Mouse (Mus musculus): Measurements from ENCODE around the gene Nktr.

Nktr gene

GRCm38 (mm10) chr9:121802747-121803146 lies 83.8 kb downstream of the Nktr start:
- no peak for DNase-seq (ENCODE audit: inconsistent age in 2 of 2, low spot score in 1 of 2)
